ENCODE assay signal across 8 mouse cellular contexts in the genomic region with DNA sequence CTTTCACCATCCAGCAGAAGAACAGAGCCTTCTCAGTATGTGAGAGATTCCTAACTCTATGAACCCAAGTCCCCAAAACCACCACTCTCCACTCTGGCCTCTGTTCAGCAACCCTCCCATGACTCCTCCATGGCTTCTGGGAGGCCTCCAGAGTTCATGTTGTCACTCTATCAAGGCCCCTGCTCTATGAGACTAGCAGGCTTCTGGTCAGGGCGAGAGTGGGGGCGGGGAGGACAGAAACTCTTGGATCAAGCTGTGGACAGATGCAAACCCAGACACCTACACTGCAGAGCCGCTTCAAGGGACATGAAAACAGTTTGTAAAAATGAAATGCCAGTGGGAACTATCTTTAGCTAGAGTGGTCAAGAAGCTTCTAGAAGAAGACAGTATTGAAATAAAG.
"Had no signal": no experiment of that assay in that cellular context is flagged by ENCODE, and none has a peak within 500 bp of the region (broad histone marks: within the 10 kb centered on the region; RNA-seq: fewer than 3 reads in every experiment).

No protein-coding gene starts in this region.

- DNase-seq: liver, postnatal 0 days; lung, adult 2 months; lung, postnatal 14 days; lung, postnatal 36 days; right cerebral cortex, postnatal 14 days; thymus, adult 2 months; thymus, postnatal 25 days; thymus, postnatal 4 days had no signal
